Mouse (Mus musculus) bone marrow macrophage, adult 2 months (primary cell): ENCODE measurements around the gene Tomm6.

Experiments used
- CTCF ChIP-seq: IDR thresholded peaks from 2 replicates; pipeline ENCODE4 v1.5.1; 2012; ENCODE audit warnings: low read depth, mild to moderate bottlenecking, low read length, moderate library complexity
- POLR2A ChIP-seq: IDR thresholded peaks from 2 replicates; pipeline ENCODE4 v1.6.1; 2012; ENCODE audit warnings: mild to moderate bottlenecking, low read depth, low read length, borderline replicate concordance

GRCm38 (mm10) chr17:47737271-47738065 is 49.3 kb upstream of the Tomm6 start:
- TF ChIP-seq POLR2A (no peak), CTCF (no peak)
